Mouse (Mus musculus) midbrain, embryonic 11.5 days (tissue): ENCODE data around the gene Calm5. TPM values are rescaled to one million over a fixed set of nuclear protein-coding genes. Genes with fewer than 3 reads are reported as not detected.
"Not testable (repeated sequence)": the region's sequence is repeated elsewhere in the genome, so short reads cannot be mapped to it uniquely, and the experiment has no call there.

Experiments
- ATAC-seq: fragments of 200-750 bp; cut with Nextera tagmentation; 2 replicates; pipeline ENCODE4 v1.8.0; 2017; ENCODE audit warnings: moderate TSS enrichment, moderate library complexity; ENCODE audit not compliant: low FRiP score
- DNase-seq: peaks from one replicate; pipeline ENCODE4 v3.0.0; 2015; ENCODE audit warnings: low spot score; ENCODE audit errors: missing footprints
- H3K27ac ChIP-seq: fragments of 300-500 bp; sonication (generic); 2 replicates; pipeline ENCODE4 v1.5.1; 2014; ENCODE audit warnings: low read depth, low read length
- H3K27me3 ChIP-seq: fragments of 300-500 bp; sonication (generic); 2 replicates; pipeline ENCODE4 v1.6.1; 2014; ENCODE audit warnings: mild to moderate bottlenecking, low read length, moderate library complexity, mixed read lengths; ENCODE audit not compliant: control insufficient read depth, insufficient read depth
- H3K36me3 ChIP-seq: fragments of 300-500 bp; sonication (generic); 2 replicates; pipeline ENCODE4 v1.6.1; 2014; ENCODE audit warnings: mild to moderate bottlenecking, low read length, moderate library complexity, mixed read lengths; ENCODE audit not compliant: control insufficient read depth, insufficient read depth
- H3K4me1 ChIP-seq: fragments of 300-500 bp; sonication (generic); 2 replicates; pipeline ENCODE4 v1.6.1; 2014; ENCODE audit warnings: low read length; ENCODE audit not compliant: control insufficient read depth, insufficient read depth
- H3K4me2 ChIP-seq: fragments of 300-500 bp; sonication (generic); 2 replicates; pipeline ENCODE4 v1.6.1; 2014; ENCODE audit warnings: mild to moderate bottlenecking, moderate library complexity
- H3K4me3 ChIP-seq: fragments of 300-500 bp; sonication (generic); 2 replicates; pipeline ENCODE4 v1.5.1; 2014; ENCODE audit warnings: low read depth, low read length
- H3K9ac ChIP-seq: fragments of 300-500 bp; sonication (generic); 2 replicates; pipeline ENCODE4 v1.6.1; 2014; ENCODE audit warnings: low read length
- H3K9me3 ChIP-seq: fragments of 300-500 bp; sonication (generic); 2 replicates; pipeline ENCODE4 v1.6.1; 2016; ENCODE audit warnings: low read length; ENCODE audit not compliant: control insufficient read depth
- WGBS: fragments of 180-500 bp; shearing (Covaris S2); extraction: QIAGEN DNeasy Blood & Tissue Kit; methylation state at CpG from one replicate; pipeline ENCODE4 v1.1.7; 2014; 5-methylcytosine and 5-hydroxymethylcytosine counted together
- polyA plus RNA-seq: library from polyadenylated mRNA; unstranded; fragments of >200 nt; fragmentation: Nextera tagmentation; extraction: Ambion mirVana; gene quantifications from 2 replicates; pipeline ENCODE4 v1.2.1, GENCODE M21; 2014

Calm5 gene
- polyA plus RNA-seq, 1 experiment from 2014 or later = not detected

DNA sequence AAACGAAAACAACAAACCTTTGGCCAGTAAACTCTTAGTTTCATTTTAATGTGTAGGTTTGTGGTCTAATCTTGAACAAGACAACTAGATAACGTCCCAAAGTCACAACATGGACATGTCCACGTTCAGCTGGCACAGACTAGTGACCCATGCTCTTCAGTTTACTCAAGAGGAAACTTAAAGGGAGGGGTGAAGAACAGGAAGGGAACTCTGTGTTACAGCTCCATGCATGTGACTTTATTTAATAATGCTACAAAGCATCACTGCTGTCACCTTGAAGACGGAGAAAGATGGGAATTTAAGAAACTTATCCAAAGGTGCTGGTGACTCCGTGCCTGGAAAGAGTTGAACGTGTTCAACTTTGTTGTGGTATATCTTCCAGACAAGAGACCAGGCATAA, 42.1 kb downstream of the Calm5 start:
- Histone ChIP-seq H3K4me3 (no peak overlapping the region), H3K27ac (no peak overlapping the region), H3K27me3 (no peaks in the 10 kb centered on the region), H3K9me3 (no peaks in the 10 kb centered on the region), H3K4me1 (peaks cover 11% of the 10 kb centered on the region), H3K4me2 (no peak overlapping the region), H3K9ac (no peak overlapping the region), H3K36me3 (no peaks in the 10 kb centered on the region)
- DNase-seq (no peak), ATAC-seq (no peak)
- WGBS = 95% methylated on average over 6 of the region's 6 CpGs

DNA sequence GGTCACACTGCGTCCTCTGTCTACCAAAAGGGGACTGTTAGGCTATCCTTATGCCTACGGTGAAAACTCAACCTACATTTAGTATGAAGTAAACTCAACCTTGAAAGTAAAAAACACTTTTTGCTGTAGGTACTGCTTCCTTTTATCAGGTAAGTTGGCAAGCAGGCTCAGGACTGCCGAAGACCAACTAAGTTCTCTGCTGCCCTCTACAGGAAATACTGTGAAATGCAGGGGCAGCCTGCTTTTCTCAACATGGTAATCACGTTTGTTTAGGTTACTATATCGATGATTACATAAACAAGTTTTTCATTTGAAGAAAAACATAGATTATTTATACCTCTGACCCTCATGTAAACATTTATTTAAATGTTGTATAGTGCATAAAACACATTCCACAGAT, 42.9 kb downstream of the Calm5 start:
- Histone ChIP-seq H3K9me3 (no peaks in the 10 kb centered on the region), H3K4me2 (no peak overlapping the region), H3K27me3 (no peaks in the 10 kb centered on the region), H3K4me1 (peaks cover 9% of the 10 kb centered on the region), H3K36me3 (no peaks in the 10 kb centered on the region), H3K27ac (no peak overlapping the region), H3K4me3 (no peak overlapping the region), H3K9ac (no peak overlapping the region)
- 45% methylated on average over 5 of the region's 5 CpGs for WGBS
- ATAC-seq = no peak
- peak; percentile 94 for DNase-seq

GRCm38 (mm10) chr13:3898202-3898601, 44.2 kb downstream of the Calm5 start:
- H3K9ac ChIP-seq, H3K4me1 ChIP-seq, H3K27ac ChIP-seq, H3K36me3 ChIP-seq, H3K27me3 ChIP-seq, DNase-seq, ATAC-seq, H3K4me3 ChIP-seq, H3K4me2 ChIP-seq, H3K9me3 ChIP-seq: not testable (repeated sequence)
- 87% methylated on average over 5 of the region's 5 CpGs for WGBS

GRCm38 (mm10) chr13:3899301-3899700, 45.3 kb downstream of the Calm5 start:
- Histone ChIP-seq H3K9ac (no peak overlapping the region), H3K27ac (no peak overlapping the region), H3K4me1 (no peaks in the 10 kb centered on the region), H3K4me2 (no peak overlapping the region), H3K9me3 (no peaks in the 10 kb centered on the region), H3K27me3 (no peaks in the 10 kb centered on the region), H3K4me3 (no peak overlapping the region), H3K36me3 (no peaks in the 10 kb centered on the region)
- DNase-seq = no peak
- 93% methylated on average over 9 of the region's 9 CpGs for WGBS
- ATAC-seq = no peak

Other genes with a start within 250 kb of the Calm5 start
- 20.5 and 24.6 TPM in 2 replicates for gene Fam208b, start 243.1 kb upstream of the Calm5 start, polyA plus RNA-seq
- 9.6 and 9.7 TPM in 2 replicates for gene Asb13, start 220.1 kb upstream of the Calm5 start, polyA plus RNA-seq
- not detected in 2 replicates for gene Calml3, start 49.9 kb upstream of the Calm5 start, polyA plus RNA-seq
- not detected in 2 replicates for gene Calm4, start 16.4 kb upstream of the Calm5 start, polyA plus RNA-seq
- 31.0 TPM in 2 replicates for gene Net1, start 64.0 kb downstream of the Calm5 start, polyA plus RNA-seq
- 0.07 TPM in 1 of 2 replicates, not detected in the other for gene Tubal3, start 64.1 kb downstream of the Calm5 start, polyA plus RNA-seq
- not detected in 2 replicates for gene Ucn3, start 91.2 kb downstream of the Calm5 start, polyA plus RNA-seq
- gene Akr1c14, start 194.8 kb downstream of the Calm5 start, polyA plus RNA-seq = 0.10 and 0.33 TPM in 2 replicates